Mouse (Mus musculus): ENCODE data around the gene H2-Q6. TPM values are rescaled to one million over a fixed set of nuclear protein-coding genes. Genes with fewer than 3 reads are reported as not detected.

Gene H2-Q6
- 1.2 and 1.6 TPM in 2 replicates for polyA plus RNA-seq (2021; fragmentation: Nextera tagmentation)
- long read RNA-seq, experiment 1, partial matches to known transcripts = 0 of 6 reads
- long read RNA-seq, experiment 1, other reads (novel, unspliced or antisense) = 5 of 6 reads
- long read RNA-seq, experiment 2, partial matches to known transcripts = 0 of 5 reads
- long read RNA-seq, experiment 2, other reads (novel, unspliced or antisense) = 5 of 5 reads

DNA sequence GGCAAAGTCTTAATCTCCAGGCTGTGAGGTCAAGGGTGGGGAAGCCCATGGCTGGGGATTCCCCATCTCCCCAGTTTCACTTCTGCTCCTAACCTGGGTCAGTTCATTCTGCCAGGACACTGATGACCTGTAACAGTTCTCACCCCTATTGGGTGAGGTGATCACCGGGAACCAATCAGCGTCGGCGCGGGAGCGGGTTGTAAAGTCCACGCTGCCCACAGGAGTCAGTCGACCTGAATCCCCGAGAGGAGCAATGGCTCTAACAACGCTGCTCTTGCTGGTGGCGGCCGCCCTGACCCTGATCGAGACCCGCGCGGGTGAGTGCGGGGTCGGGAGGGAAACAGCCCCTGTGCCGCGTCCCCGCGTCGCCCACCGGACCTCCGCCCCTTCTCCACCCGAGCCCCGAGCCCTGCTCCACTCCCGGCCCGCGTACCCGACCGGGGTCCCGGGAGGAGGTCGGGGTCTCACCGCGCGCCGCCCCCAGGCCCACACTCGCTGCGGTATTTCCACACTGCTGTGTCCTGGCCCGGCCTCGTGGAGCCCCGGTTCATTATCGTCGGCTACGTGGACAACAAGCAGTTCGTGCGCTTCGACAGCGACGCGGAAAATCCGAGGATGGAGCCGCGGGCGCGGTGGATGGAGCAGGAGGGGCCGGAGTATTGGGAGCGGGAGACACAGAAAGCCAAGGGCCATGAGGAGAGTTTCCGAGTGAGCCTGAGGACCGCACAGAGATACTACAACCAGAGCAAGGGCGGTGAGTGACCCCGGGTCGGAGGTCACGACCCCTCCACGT is at the start of gene H2-Q6:
TSS of gene H2-Q6 (plus strand) at position 227 of the 793 bp plus-strand sequence.

GRCm38 (mm10) chr17:35379369-35379728 is 45.3 kb upstream of the H2-Q6 start, which contains the start of gene H2-Q4:
Gene H2-Q4, plus strand, starts transcription at chr17:35379617.

GRCm38 (mm10) chr17:35438885-35439284 is 14.2 kb downstream of the H2-Q6 start, which contains the start of gene H2-Q7:
Gene H2-Q7, plus strand, starts transcription at chr17:35439155.

DNA sequence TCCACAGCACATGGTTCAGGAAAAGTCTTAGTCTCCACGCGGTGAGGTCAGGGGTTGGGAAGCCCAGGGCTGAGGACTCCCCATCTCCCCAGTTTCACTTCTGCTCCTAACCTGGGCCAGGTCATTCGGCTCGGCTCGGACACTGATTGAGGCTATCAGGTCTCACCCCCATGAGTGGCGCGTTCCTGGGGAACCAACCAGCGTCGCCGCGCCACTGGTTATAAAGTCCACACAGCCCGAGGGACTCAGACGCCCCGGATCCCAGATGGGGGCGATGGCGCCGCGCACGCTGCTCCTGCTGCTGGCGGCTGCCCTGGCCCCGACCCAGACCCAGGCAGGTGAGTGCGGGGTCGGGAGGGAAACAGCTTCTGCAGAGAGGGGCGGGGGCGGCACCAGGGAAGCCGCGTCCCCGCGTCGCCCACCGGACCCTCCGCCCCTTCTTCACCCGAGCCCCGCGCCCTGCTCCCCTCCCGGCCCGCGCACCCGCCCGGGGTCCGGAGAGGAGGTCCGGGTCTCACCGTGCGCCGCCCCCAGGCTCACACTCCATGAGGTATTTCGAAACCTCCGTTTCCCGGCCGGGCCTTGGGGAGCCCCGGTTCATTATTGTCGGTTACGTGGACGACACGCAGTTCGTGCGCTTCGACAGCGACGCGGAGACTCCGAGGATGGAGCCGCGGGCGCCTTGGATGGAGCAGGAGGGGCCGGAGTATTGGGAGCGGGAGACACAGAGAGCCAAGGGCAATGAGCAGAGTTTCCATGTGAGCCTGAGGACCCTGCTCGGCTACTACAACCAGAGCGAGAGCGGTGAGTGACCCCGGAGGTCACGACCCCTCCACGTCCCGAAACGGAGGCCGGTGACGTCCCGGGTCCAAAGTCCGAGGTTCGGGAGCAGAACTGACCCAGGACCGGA is 45.4 kb downstream of the H2-Q6 start, which contains the start of gene H2-Q10:
TSS of gene H2-Q10 (plus strand) at position 248 of the 910 bp plus-strand sequence.

Other genes starting within 250 kb of the H2-Q6 start
- 37.6 and 39.5 TPM in 2 replicates for gene Aif1, start 248.8 kb upstream of the H2-Q6 start, polyA plus RNA-seq (2021; fragmentation: Nextera tagmentation)
- 28.9 and 30.2 TPM in 2 replicates for gene Lst1, start 236.4 kb upstream of the H2-Q6 start, polyA plus RNA-seq (2021; fragmentation: Nextera tagmentation)
- gene Ltb, start 230.4 kb upstream of the H2-Q6 start, polyA plus RNA-seq (2021; fragmentation: Nextera tagmentation) = 1.2 and 1.4 TPM in 2 replicates
- 0.09 and 0.19 TPM in 2 replicates for gene Tnf, start 222.8 kb upstream of the H2-Q6 start, polyA plus RNA-seq (2021; fragmentation: Nextera tagmentation)
- gene Lta, start 219.5 kb upstream of the H2-Q6 start, polyA plus RNA-seq (2021; fragmentation: Nextera tagmentation) = 0.14 and 0.16 TPM in 2 replicates
- gene Gm16181, start 204.0 kb upstream of the H2-Q6 start, polyA plus RNA-seq (2021; fragmentation: Nextera tagmentation) = not detected in 2 replicates
- 685 and 716 TPM in 2 replicates for gene Atp6v1g2, start 191.2 kb upstream of the H2-Q6 start, polyA plus RNA-seq (2021; fragmentation: Nextera tagmentation)
- gene Nfkbil1, start 189.1 kb upstream of the H2-Q6 start, polyA plus RNA-seq (2021; fragmentation: Nextera tagmentation) = 6.4 and 9.7 TPM in 2 replicates
- gene Ddx39b, start 183.1 kb upstream of the H2-Q6 start, polyA plus RNA-seq (2021; fragmentation: Nextera tagmentation) = 193 and 215 TPM in 2 replicates
- gene H2-D1, start 162.1 kb upstream of the H2-Q6 start, polyA plus RNA-seq (2021; fragmentation: Nextera tagmentation) = 68.9 and 78.2 TPM in 2 replicates
- gene H2-Q1, start 104.4 kb upstream of the H2-Q6 start, polyA plus RNA-seq (2021; fragmentation: Nextera tagmentation) = 0.13 TPM in 1 of 2 replicates, not detected in the other
- gene H2-Q2, start 82.6 kb upstream of the H2-Q6 start, polyA plus RNA-seq (2021; fragmentation: Nextera tagmentation) = 0.13 and 0.69 TPM in 2 replicates
- 0.09 and 0.36 TPM in 2 replicates for gene H2-Q4, start 45.2 kb upstream of the H2-Q6 start, polyA plus RNA-seq (2021; fragmentation: Nextera tagmentation)
- 2.5 and 2.7 TPM in 2 replicates for gene H2-Q7, start 14.3 kb downstream of the H2-Q6 start, polyA plus RNA-seq (2021; fragmentation: Nextera tagmentation)
- gene H2-Q10, start 45.2 kb downstream of the H2-Q6 start, polyA plus RNA-seq (2021; fragmentation: Nextera tagmentation) = not detected in 2 replicates
- gene Pou5f1, start 81.2 kb downstream of the H2-Q6 start, polyA plus RNA-seq (2021; fragmentation: Nextera tagmentation) = not detected in 2 replicates
- gene Tcf19, start 92.0 kb downstream of the H2-Q6 start, polyA plus RNA-seq (2021; fragmentation: Nextera tagmentation) = 4.4 and 6.9 TPM in 2 replicates
- gene Cchcr1, start 92.2 kb downstream of the H2-Q6 start, polyA plus RNA-seq (2021; fragmentation: Nextera tagmentation) = 0.92 and 1.5 TPM in 2 replicates
- gene Psors1c2, start 108.4 kb downstream of the H2-Q6 start, polyA plus RNA-seq (2021; fragmentation: Nextera tagmentation) = not detected in 2 replicates
- 0.31 and 0.38 TPM in 2 replicates for gene Cdsn, start 127.3 kb downstream of the H2-Q6 start, polyA plus RNA-seq (2021; fragmentation: Nextera tagmentation)
- gene 2300002M23Rik, start 142.6 kb downstream of the H2-Q6 start, polyA plus RNA-seq (2021; fragmentation: Nextera tagmentation) = 0.11 TPM in 1 of 2 replicates, not detected in the other
- gene Sfta2, start 176.7 kb downstream of the H2-Q6 start, polyA plus RNA-seq (2021; fragmentation: Nextera tagmentation) = not detected in 2 replicates
- not detected in 2 replicates for gene Gm9573, start 201.8 kb downstream of the H2-Q6 start, polyA plus RNA-seq (2021; fragmentation: Nextera tagmentation)
- gene Mucl3, start 218.8 kb downstream of the H2-Q6 start, polyA plus RNA-seq (2021; fragmentation: Nextera tagmentation) = not detected in 2 replicates
- 2.7 and 3.8 TPM in 2 replicates for gene Vars2, start 242.7 kb downstream of the H2-Q6 start, polyA plus RNA-seq (2021; fragmentation: Nextera tagmentation)
- gene Gtf2h4, start 248.9 kb downstream of the H2-Q6 start, polyA plus RNA-seq (2021; fragmentation: Nextera tagmentation) = 28.3 and 28.8 TPM in 2 replicates

Data from layer of hippocampus, adult 6 months (tissue).